Mouse (Mus musculus): ENCODE data around the gene Atp8b5. TPM values are rescaled to one million over a fixed set of nuclear protein-coding genes. Genes with fewer than 3 reads are reported as not detected.
A peak's percentile ranks its signal among the peaks of the same experiment; 100 is the strongest.

The Atp8b5 gene
- polyA plus RNA-seq, 1 experiment from 2014 or later: 0.43 TPM

GRCm38 (mm10) chr4:43404697-43405096, 137.7 kb downstream of the Atp8b5 start:
- 91% methylated on average over 10 of the region's 10 CpGs for WGBS
- Histone ChIP-seq H3K36me3 (ENCODE audit: control insufficient read depth, insufficient read depth, low read length) (no peaks in the 10 kb centered on the region), H3K4me3 (ENCODE audit: low read length) (no peak overlapping the region), H3K9me3 (ENCODE audit: control insufficient read depth, low read length) (no peaks in the 10 kb centered on the region), H3K27me3 (ENCODE audit: control insufficient read depth, insufficient read depth, low read length) (no peaks in the 10 kb centered on the region), H3K9ac (ENCODE audit: low read depth, low read length) (no peak overlapping the region), H3K4me2 (replicated peaks; ENCODE audit: low read depth, low read length) (no peak overlapping the region), H3K27ac (ENCODE audit: low read depth, low read length) (no peak overlapping the region), H3K4me1 (ENCODE audit: control insufficient read depth, insufficient read depth, low read length) (peaks cover 36% of the 10 kb centered on the region)
- no peak for ATAC-seq (ENCODE audit: low FRiP score, low TSS enrichment)

- Histone ChIP-seq H3K27ac (ENCODE audit: low read depth, low read length) (peak overlapping the region; percentile 82), H3K4me2 (replicated peaks; ENCODE audit: low read depth, low read length) (peak overlapping the region; percentile 62), H3K27me3 (ENCODE audit: control insufficient read depth, insufficient read depth, low read length) (no peaks in the 10 kb centered on the region), H3K36me3 (ENCODE audit: control insufficient read depth, insufficient read depth, low read length) (no peaks in the 10 kb centered on the region), H3K9me3 (ENCODE audit: control insufficient read depth, low read length) (no peaks in the 10 kb centered on the region), H3K4me1 (ENCODE audit: control insufficient read depth, insufficient read depth, low read length) (peaks cover 19% of the 10 kb centered on the region), H3K9ac (ENCODE audit: low read depth, low read length) (peak overlapping the region; percentile 58), H3K4me3 (ENCODE audit: low read length) (peak overlapping the region; percentile 47)
- WGBS: 2% methylated on average over 26 of the region's 28 CpGs
- ATAC-seq (ENCODE audit: low FRiP score, low TSS enrichment): peak; percentile 97
Observed at GRCm38 (mm10) chr4:43406162-43406971, 139.4 kb downstream of the Atp8b5 start.

GRCm38 (mm10) chr4:43407071-43407920, 140.3 kb downstream of the Atp8b5 start:
- Histone ChIP-seq H3K9me3 (ENCODE audit: control insufficient read depth, low read length) (no peaks in the 10 kb centered on the region), H3K27me3 (ENCODE audit: control insufficient read depth, insufficient read depth, low read length) (no peaks in the 10 kb centered on the region), H3K9ac (ENCODE audit: low read depth, low read length) (peak overlapping the region; percentile 28; the same call in 1 of the 2 replicates), H3K4me2 (replicated peaks; ENCODE audit: low read depth, low read length) (peak overlapping the region; percentile 62), H3K4me1 (ENCODE audit: control insufficient read depth, insufficient read depth, low read length) (peaks cover 16% of the 10 kb centered on the region), H3K27ac (ENCODE audit: low read depth, low read length) (peak overlapping the region; percentile 53; the same call in 1 of the 2 replicates), H3K4me3 (ENCODE audit: low read length) (peak overlapping the region; percentile 47), H3K36me3 (ENCODE audit: control insufficient read depth, insufficient read depth, low read length) (no peaks in the 10 kb centered on the region)
- no peak for ATAC-seq (ENCODE audit: low FRiP score, low TSS enrichment)
- WGBS: 62% methylated on average over 12 of the region's 12 CpGs

- ATAC-seq (ENCODE audit: low FRiP score, low TSS enrichment): no peak
- peaks cover 19% of the 10 kb centered on the region for H3K36me3 ChIP-seq (ENCODE audit: control insufficient read depth, insufficient read depth, low read length)
- no peaks in the 10 kb centered on the region for H3K9me3 ChIP-seq (ENCODE audit: control insufficient read depth, low read length)
- 91% methylated on average over 14 of the region's 14 CpGs for WGBS
- H3K27me3 ChIP-seq (ENCODE audit: control insufficient read depth, insufficient read depth, low read length): no peaks in the 10 kb centered on the region
- H3K4me1 ChIP-seq (ENCODE audit: control insufficient read depth, insufficient read depth, low read length): peaks cover 25% of the 10 kb centered on the region
- no peak overlapping the region for H3K4me3 ChIP-seq (ENCODE audit: low read length)
- H3K4me2 ChIP-seq (replicated peaks; ENCODE audit: low read depth, low read length): no peak overlapping the region
- no peak overlapping the region for H3K27ac ChIP-seq (ENCODE audit: low read depth, low read length)
- H3K9ac ChIP-seq (ENCODE audit: low read depth, low read length): no peak overlapping the region
Observed at GRCm38 (mm10) chr4:43414761-43415160, 147.8 kb downstream of the Atp8b5 start.

GRCm38 (mm10) chr4:43415221-43416070, 148.5 kb downstream of the Atp8b5 start:
- H3K27me3 ChIP-seq (ENCODE audit: control insufficient read depth, insufficient read depth, low read length): no peaks in the 10 kb centered on the region
- H3K4me3 ChIP-seq (ENCODE audit: low read length): no peak overlapping the region
- H3K27ac ChIP-seq (ENCODE audit: low read depth, low read length): no peak overlapping the region
- H3K36me3 ChIP-seq (ENCODE audit: control insufficient read depth, insufficient read depth, low read length): peaks cover 19% of the 10 kb centered on the region
- H3K4me2 ChIP-seq (replicated peaks; ENCODE audit: low read depth, low read length): no peak overlapping the region
- H3K9me3 ChIP-seq (ENCODE audit: control insufficient read depth, low read length): no peaks in the 10 kb centered on the region
- H3K9ac ChIP-seq (ENCODE audit: low read depth, low read length): no peak overlapping the region
- 92% methylated on average over 29 of the region's 29 CpGs for WGBS
- no peak for ATAC-seq (ENCODE audit: low FRiP score, low TSS enrichment)
- peaks cover 31% of the 10 kb centered on the region for H3K4me1 ChIP-seq (ENCODE audit: control insufficient read depth, insufficient read depth, low read length)

GRCm38 (mm10) chr4:43416071-43416490, 149.1 kb downstream of the Atp8b5 start:
- Histone ChIP-seq H3K27ac (ENCODE audit: low read depth, low read length) (no peak overlapping the region), H3K9me3 (ENCODE audit: control insufficient read depth, low read length) (no peaks in the 10 kb centered on the region), H3K36me3 (ENCODE audit: control insufficient read depth, insufficient read depth, low read length) (peaks cover 19% of the 10 kb centered on the region), H3K4me1 (ENCODE audit: control insufficient read depth, insufficient read depth, low read length) (peaks cover 31% of the 10 kb centered on the region), H3K4me2 (replicated peaks; ENCODE audit: low read depth, low read length) (no peak overlapping the region), H3K4me3 (ENCODE audit: low read length) (no peak overlapping the region), H3K27me3 (ENCODE audit: control insufficient read depth, insufficient read depth, low read length) (no peaks in the 10 kb centered on the region), H3K9ac (ENCODE audit: low read depth, low read length) (no peak overlapping the region)
- WGBS: 96% methylated on average over 22 of the region's 22 CpGs
- no peak for ATAC-seq (ENCODE audit: low FRiP score, low TSS enrichment)

- peaks cover 32% of the 10 kb centered on the region for H3K36me3 ChIP-seq (ENCODE audit: control insufficient read depth, insufficient read depth, low read length)
- H3K4me2 ChIP-seq (replicated peaks; ENCODE audit: low read depth, low read length): no peak overlapping the region
- 44% methylated on average over 16 of the region's 16 CpGs for WGBS
- H3K27me3 ChIP-seq (ENCODE audit: control insufficient read depth, insufficient read depth, low read length): no peaks in the 10 kb centered on the region
- peak; percentile 80 for ATAC-seq (ENCODE audit: low FRiP score, low TSS enrichment)
- H3K9me3 ChIP-seq (ENCODE audit: control insufficient read depth, low read length): no peaks in the 10 kb centered on the region
- peak overlapping the region; percentile 70 for H3K27ac ChIP-seq (ENCODE audit: low read depth, low read length)
- no peak overlapping the region for H3K9ac ChIP-seq (ENCODE audit: low read depth, low read length)
- no peak overlapping the region for H3K4me3 ChIP-seq (ENCODE audit: low read length)
- H3K4me1 ChIP-seq (ENCODE audit: control insufficient read depth, insufficient read depth, low read length): peaks cover 31% of the 10 kb centered on the region
Observed at GRCm38 (mm10) chr4:43417269-43418062, 150.5 kb downstream of the Atp8b5 start.

- H3K27ac ChIP-seq (ENCODE audit: low read depth, low read length): no peak overlapping the region
- no peak for ATAC-seq (ENCODE audit: low FRiP score, low TSS enrichment)
- WGBS: 81% methylated on average over 4 of the region's 4 CpGs
- H3K27me3 ChIP-seq (ENCODE audit: control insufficient read depth, insufficient read depth, low read length): no peaks in the 10 kb centered on the region
- H3K9ac ChIP-seq (ENCODE audit: low read depth, low read length): no peak overlapping the region
- no peak overlapping the region for H3K4me2 ChIP-seq (replicated peaks; ENCODE audit: low read depth, low read length)
- peaks cover 42% of the 10 kb centered on the region for H3K36me3 ChIP-seq (ENCODE audit: control insufficient read depth, insufficient read depth, low read length)
- no peaks in the 10 kb centered on the region for H3K9me3 ChIP-seq (ENCODE audit: control insufficient read depth, low read length)
- no peak overlapping the region for H3K4me3 ChIP-seq (ENCODE audit: low read length)
- H3K4me1 ChIP-seq (ENCODE audit: control insufficient read depth, insufficient read depth, low read length): peaks cover 31% of the 10 kb centered on the region
Observed at GRCm38 (mm10) chr4:43418450-43418849, 151.5 kb downstream of the Atp8b5 start.

Data from kidney, embryonic 14.5 days (tissue).